Mouse (Mus musculus): ENCODE data around the gene Pde11a.

The Pde11a gene

GRCm38 (mm10) chr2:76162822-76163221 lies 175.8 kb downstream of the Pde11a start:
- no peak for DNase-seq (ENCODE audit: low spot score)

GRCm38 (mm10) chr2:76158973-76159372 lies 179.6 kb downstream of the Pde11a start:
- no peak for DNase-seq (ENCODE audit: low spot score)

- no peak for DNase-seq (ENCODE audit: low spot score)
These were observed 197.4 kb downstream of the Pde11a start for GRCm38 (mm10) chr2:76141136-76141535.

GRCm38 (mm10) chr2:76132983-76133382 lies 205.6 kb downstream of the Pde11a start:
- DNase-seq (ENCODE audit: low spot score): no peak

- no peak for DNase-seq (ENCODE audit: low spot score)
These were observed 208.5 kb downstream of the Pde11a start for GRCm38 (mm10) chr2:76129933-76130627.

- no peak for DNase-seq (ENCODE audit: low spot score)
These were observed 209.5 kb downstream of the Pde11a start for GRCm38 (mm10) chr2:76129058-76129437.

GRCm38 (mm10) chr2:76128105-76129057 lies 210.2 kb downstream of the Pde11a start:
- peak; percentile 59 for DNase-seq (ENCODE audit: low spot score)

- DNase-seq (ENCODE audit: low spot score): no peak
These were observed 211.9 kb downstream of the Pde11a start for GRCm38 (mm10) chr2:76126651-76127050.

- DNase-seq (ENCODE audit: low spot score): no peak
These were observed 213.8 kb downstream of the Pde11a start for GRCm38 (mm10) chr2:76124821-76125220.

- no peak for DNase-seq (ENCODE audit: low spot score)
These were observed 216.4 kb downstream of the Pde11a start for GRCm38 (mm10) chr2:76122167-76122566.

GRCm38 (mm10) chr2:76119848-76120247 lies 218.7 kb downstream of the Pde11a start:
- DNase-seq (ENCODE audit: low spot score): no peak

GRCm38 (mm10) chr2:76118491-76118890 lies 220.1 kb downstream of the Pde11a start:
- DNase-seq (ENCODE audit: low spot score): no peak

- no peak for DNase-seq (ENCODE audit: low spot score)
These were observed 221.4 kb downstream of the Pde11a start for GRCm38 (mm10) chr2:76117219-76117618.

GRCm38 (mm10) chr2:76115696-76116095 lies 222.9 kb downstream of the Pde11a start:
- no peak for DNase-seq (ENCODE audit: low spot score)

- peak; percentile 80 for DNase-seq (ENCODE audit: low spot score)
These were observed 223.8 kb downstream of the Pde11a start for GRCm38 (mm10) chr2:76114734-76115133.

- no peak for DNase-seq (ENCODE audit: low spot score)
These were observed 228.9 kb downstream of the Pde11a start for GRCm38 (mm10) chr2:76109653-76110052.

GRCm38 (mm10) chr2:76101889-76102602 lies 236.5 kb downstream of the Pde11a start:
- DNase-seq (ENCODE audit: low spot score): peak; percentile 91

GRCm38 (mm10) chr2:76100597-76100996 lies 238.0 kb downstream of the Pde11a start:
- no peak for DNase-seq (ENCODE audit: low spot score)

- DNase-seq (ENCODE audit: low spot score): no peak
These were observed 238.7 kb downstream of the Pde11a start for GRCm38 (mm10) chr2:76099726-76100347.

- peak; percentile 69 for DNase-seq (ENCODE audit: low spot score)
These were observed 240.2 kb downstream of the Pde11a start for GRCm38 (mm10) chr2:76098381-76098780.

- peak; percentile 54 for DNase-seq (ENCODE audit: low spot score)
These were observed 240.7 kb downstream of the Pde11a start for GRCm38 (mm10) chr2:76097847-76098246.

GRCm38 (mm10) chr2:76097284-76097683 lies 241.3 kb downstream of the Pde11a start:
- DNase-seq (ENCODE audit: low spot score): no peak

Measured in embryo, embryonic 10 days (tissue).